Mouse (Mus musculus) frontal cortex, postnatal 14 days (tissue): ENCODE data around the gene Nxnl1.

Experiments used
- DNase-seq, 2 experiments: peaks; one replicate each; pipeline ENCODE4 v3.0.0; 2022; ENCODE audit warnings: low spot score in 2 of 2

The Nxnl1 gene

DNA sequence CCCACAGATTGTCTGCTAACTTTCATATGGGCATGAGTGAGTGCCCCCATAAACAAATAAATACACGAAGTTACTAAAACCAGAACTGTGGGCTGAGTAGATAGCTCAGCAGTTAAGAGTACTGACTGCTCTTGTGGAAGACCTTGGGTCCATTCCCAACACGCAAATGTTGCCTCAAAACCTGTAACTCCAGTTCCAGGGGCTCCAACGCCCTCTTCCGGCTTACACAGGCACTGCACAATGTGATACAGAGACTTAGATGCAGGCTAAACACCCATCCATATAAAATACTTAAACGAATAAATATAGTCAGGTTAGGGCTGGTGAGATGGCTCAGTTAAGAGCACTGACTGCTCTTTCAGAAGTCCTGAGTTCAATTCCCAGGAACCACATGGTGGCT is 51.4 kb downstream of the Nxnl1 start:
- no peak for DNase-seq

GRCm38 (mm10) chr8:71513018-71513754 is 53.2 kb downstream of the Nxnl1 start:
- DNase-seq, result no peak

DNA sequence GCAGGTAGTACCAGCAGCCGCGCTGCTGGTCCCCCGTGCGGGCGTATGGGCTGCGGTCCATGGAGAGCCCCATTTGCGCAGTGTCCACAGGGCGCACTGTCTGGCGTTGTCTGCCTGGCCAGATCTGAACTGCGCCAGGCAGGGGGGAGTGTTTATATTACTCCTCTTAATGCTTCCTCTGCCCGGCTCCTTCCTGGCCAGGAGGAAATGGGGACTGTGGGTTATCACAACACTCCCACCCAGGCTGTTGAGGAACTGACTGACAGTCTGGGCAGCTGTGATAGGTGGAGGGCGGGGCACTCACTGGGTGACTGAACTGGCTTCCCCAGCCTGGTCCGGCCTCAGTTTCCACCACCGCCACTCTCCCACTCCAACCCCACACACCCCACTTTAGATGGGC is 54.8 kb downstream of the Nxnl1 start, which contains the start of gene Plvap:
TSS of gene Plvap (minus strand) at position 109 of the 400 bp plus-strand sequence.
- no peak for DNase-seq
